Mouse (Mus musculus) large intestine, adult 2 months (tissue): ENCODE results near the gene Vapb. TPM values are rescaled to one million over a fixed set of nuclear protein-coding genes. Genes with fewer than 3 reads are reported as not detected.

ENCODE experiments used
- DNase-seq: peaks from one replicate; pipeline ENCODE4 v3.0.0-alpha.2; 2012; ENCODE audit warnings: low read depth, low spot score
- WGBS: fragments of 180-500 bp; shearing (Covaris S2); methylation state at CpG from one replicate; pipeline ENCODE4 v1.1.7; 2018; 5-methylcytosine and 5-hydroxymethylcytosine counted together
- polyA plus RNA-seq: library from polyadenylated mRNA; depleted of rRNA; stranded (reverse); fragments of >200 nt; gene quantifications from 2 replicates; pipeline ENCODE4 v1.2.3, GENCODE M21; 2012; rRNA removed

The Vapb gene
- polyA plus RNA-seq, 1 experiment, result 11.0 TPM

- DNase-seq, result no peak
- 49% methylated on average over 5 of the region's 5 CpGs for WGBS
Observed at GRCm38 (mm10) chr2:173813071-173813470, 75.8 kb downstream of the Vapb start.

- 83% methylated on average over 4 of the region's 4 CpGs for WGBS
- no peak for DNase-seq
Observed at GRCm38 (mm10) chr2:173826287-173826686, 89.0 kb downstream of the Vapb start.

GRCm38 (mm10) chr2:173827228-173827627, 89.9 kb downstream of the Vapb start:
- no peak for DNase-seq
- 90% methylated on average over 9 of the region's 9 CpGs for WGBS

DNA sequence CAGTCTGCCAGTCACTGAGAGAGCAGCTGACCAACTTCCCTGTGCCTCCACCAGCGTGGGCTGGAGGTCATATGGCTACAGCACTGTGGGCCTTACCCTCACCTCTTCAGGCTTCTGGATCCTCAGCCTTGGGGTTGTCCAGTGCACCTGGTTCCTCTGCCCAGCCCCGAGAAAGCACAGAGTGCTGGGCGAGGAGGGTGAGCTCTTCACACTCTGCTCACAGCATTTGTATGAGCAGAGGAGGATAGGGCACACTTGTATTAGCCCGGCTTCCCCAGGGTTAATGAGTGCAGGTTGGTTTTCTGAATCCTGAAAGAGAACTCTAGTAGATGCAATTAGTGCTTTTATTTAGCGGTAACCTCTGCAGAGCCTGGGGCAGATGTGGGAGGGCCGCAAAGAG, 90.8 kb downstream of the Vapb start:
- 79% methylated on average over 6 of the region's 6 CpGs for WGBS
- no peak for DNase-seq

- 71% methylated on average over 7 of the region's 7 CpGs for WGBS
- DNase-seq, result no peak
Observed at GRCm38 (mm10) chr2:173832828-173833492, 95.6 kb downstream of the Vapb start.

Other genes with a start within 250 kb of the Vapb start
- not detected in 2 replicates for gene 1700021F07Rik, start 214.9 kb upstream of the Vapb start, polyA plus RNA-seq
- gene Ankrd60, start 159.1 kb upstream of the Vapb start, polyA plus RNA-seq, result not detected in 2 replicates
- 10.1 and 18.6 TPM in 2 replicates for gene Rab22a, start 77.8 kb upstream of the Vapb start, polyA plus RNA-seq
- not detected in 2 replicates for gene 1700010B08Rik, start 18.1 kb upstream of the Vapb start, polyA plus RNA-seq